Mouse (Mus musculus): ENCODE data around the gene A730049H05Rik.

DNA sequence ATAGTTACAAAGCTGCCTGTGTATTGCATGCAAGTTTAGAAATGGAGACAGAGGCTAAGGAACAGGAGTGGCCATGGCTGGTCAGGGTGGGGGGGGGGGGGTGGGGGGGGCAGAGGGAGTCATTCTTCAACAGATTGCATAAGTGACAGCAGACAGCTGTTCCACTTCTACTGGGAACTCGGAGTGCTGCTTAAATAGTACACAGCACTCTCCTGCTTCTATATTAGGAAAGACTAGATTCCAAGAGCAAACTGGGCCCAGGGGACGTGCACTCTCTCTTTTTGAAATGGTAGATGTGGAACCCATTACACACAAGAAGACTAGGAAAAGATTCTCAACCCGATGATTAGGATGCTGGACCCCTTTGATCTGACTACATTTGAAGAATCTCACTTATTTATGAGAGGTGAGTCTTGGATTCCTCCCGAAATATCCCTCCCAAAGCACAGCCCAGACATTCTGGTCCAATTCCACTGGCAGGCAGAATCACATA lies 52.9 kb downstream of the A730049H05Rik start, which contains the start of gene Gm15737:
- no peak for TF ChIP-seq GATA1 (IDR thresholded peaks at IDR 0.05; ENCODE audit: low read length)
- TF ChIP-seq TAL1 (IDR thresholded peaks at IDR 0.05; ENCODE audit: low read length), result no peak

Measured in erythroblast, embryonic 14.5 days (primary cell).